Mouse (Mus musculus) myocyte (in vitro differentiated cells): ENCODE data around the gene Macrod2. TPM values are rescaled to one million over a fixed set of nuclear protein-coding genes. Genes with fewer than 3 reads are reported as not detected.
"Not testable (repeated sequence)": the region's sequence is repeated elsewhere in the genome, so short reads cannot be mapped to it uniquely, and the experiment has no call there.

Source experiments
- H3K27me3 ChIP-seq: one replicate; pipeline ENCODE4 v1.6.1; 2011; ENCODE audit not compliant: control insufficient read depth, insufficient read depth, insufficient read length
- H3K36me3 ChIP-seq: one replicate; pipeline ENCODE4 v1.6.1; 2011; ENCODE audit not compliant: control insufficient read depth, insufficient read depth
- H3K4me2 ChIP-seq: one replicate; pipeline ENCODE4 v1.6.1; 2011; ENCODE audit warnings: low read depth, control low read depth
- H3K4me3 ChIP-seq: one replicate; pipeline ENCODE4 v1.5.1; 2011; ENCODE audit warnings: mild to moderate bottlenecking, control low read depth, moderate library complexity
- H3K79me2 ChIP-seq: one replicate; pipeline ENCODE4 v1.6.1; 2011; ENCODE audit not compliant: control insufficient read depth, insufficient read depth
- H3ac ChIP-seq: one replicate; pipeline ENCODE4 v1.6.1; 2011; ENCODE audit not compliant: control insufficient read depth, insufficient read length
- CEBPB ChIP-seq: IDR thresholded peaks from 2 replicates; pipeline ENCODE4 v1.6.1; 2011; ENCODE audit warnings: mild to moderate bottlenecking, moderate library complexity; ENCODE audit not compliant: poor library complexity, insufficient read depth, severe bottlenecking
- E2F4 ChIP-seq: IDR thresholded peaks from one replicate; pipeline ENCODE4 v1.6.1; 2011; ENCODE audit warnings: mild to moderate bottlenecking, control low read depth, moderate library complexity; ENCODE audit not compliant: insufficient read depth
- MAX ChIP-seq: IDR thresholded peaks from one replicate; pipeline ENCODE4 v1.6.1; 2011; ENCODE audit warnings: low read depth, mild to moderate bottlenecking, control low read depth
- MYOD1 ChIP-seq, 3 experiments: IDR thresholded peaks; one replicate each; pipeline ENCODE4 v1.6.1; 2011; ENCODE audit warnings: control low read depth in 2 of 3, low read depth in 2 of 3, mild to moderate bottlenecking in 2 of 3, moderate library complexity in 1 of 3; ENCODE audit not compliant: insufficient read length in 2 of 3, control insufficient read depth in 1 of 3
- MYOG ChIP-seq, 3 experiments: IDR thresholded peaks; one replicate each; pipeline ENCODE4 v1.6.1; 2011; ENCODE audit warnings: control low read depth in 2 of 3, low read depth in 2 of 3, mild to moderate bottlenecking in 2 of 3; ENCODE audit not compliant: insufficient read length in 2 of 3, control insufficient read depth in 1 of 3, insufficient read depth in 1 of 3
- POLR2A ChIP-seq: IDR thresholded peaks from one replicate; pipeline ENCODE4 v1.6.1; 2011; ENCODE audit warnings: low read depth, mild to moderate bottlenecking, control low read depth, moderate library complexity; ENCODE audit not compliant: insufficient read length
- POLR2AphosphoS2 ChIP-seq: IDR thresholded peaks from one replicate; pipeline ENCODE4 v1.6.1; 2011; ENCODE audit warnings: low read depth, control low read depth; ENCODE audit not compliant: insufficient read length
- REST ChIP-seq: IDR thresholded peaks from one replicate; pipeline ENCODE4 v1.6.1; 2011; ENCODE audit warnings: mild to moderate bottlenecking, control low read depth, moderate library complexity; ENCODE audit not compliant: insufficient read depth, insufficient read length
- SRF ChIP-seq: IDR thresholded peaks from one replicate; pipeline ENCODE4 v1.6.1; 2011; ENCODE audit warnings: low read depth; ENCODE audit not compliant: control insufficient read depth, insufficient read length
- TCF12 ChIP-seq: IDR thresholded peaks from one replicate; pipeline ENCODE4 v1.6.1; 2011; ENCODE audit warnings: mild to moderate bottlenecking, control low read depth; ENCODE audit not compliant: poor library complexity, insufficient read depth, severe bottlenecking
- TCF3 ChIP-seq: IDR thresholded peaks from one replicate; pipeline ENCODE4 v1.6.1; 2011; ENCODE audit warnings: low read depth, control low read depth; ENCODE audit not compliant: insufficient read length
- USF1 ChIP-seq: IDR thresholded peaks from one replicate; pipeline ENCODE4 v1.6.1; 2011; ENCODE audit warnings: low read depth, mild to moderate bottlenecking, control low read depth, moderate library complexity
- polyA plus RNA-seq: library from polyadenylated mRNA; unstranded; fragments of >200 nt; fragmentation: generic; extraction: Trizol; gene quantifications from one replicate; pipeline ENCODE4 v1.2.1, GENCODE M21; 2012; ENCODE audit warnings: missing spikeins

Gene Macrod2
- polyA plus RNA-seq, 1 experiment, result 0.96 TPM

- no peaks in the 10 kb centered on the region for H3K36me3 ChIP-seq
- TF ChIP-seq USF1 (no peak), E2F4 (no peak), REST (no peak), MAX (no peak), TCF3 (no peak), POLR2AphosphoS2 (no peak), POLR2A (no peak), TCF12 (no peak), SRF (no peak), MYOG (IDR thresholded peaks at IDR 0.05; ENCODE audit: control insufficient read depth in 1 of 3, insufficient read depth in 1 of 3, insufficient read length in 2 of 3, low read depth in 2 of 3) (no peak), MYOD1 (IDR thresholded peaks at IDR 0.05; ENCODE audit: control insufficient read depth in 1 of 3, insufficient read length in 2 of 3, low read depth in 2 of 3) (no peak), CEBPB (no peak)
- no peak overlapping the region for H3K4me2 ChIP-seq
- H3ac ChIP-seq, result no peak overlapping the region
- no peak overlapping the region for H3K4me3 ChIP-seq
- no peaks in the 10 kb centered on the region for H3K79me2 ChIP-seq
- H3K27me3 ChIP-seq, result no peaks in the 10 kb centered on the region
These were observed 320.7 kb downstream of the Macrod2 start for GRCm38 (mm10) chr2:140715822-140716221.

- Histone ChIP-seq H3ac (no peak overlapping the region), H3K79me2 (no peaks in the 10 kb centered on the region), H3K4me3 (no peak overlapping the region), H3K36me3 (no peaks in the 10 kb centered on the region), H3K4me2 (no peak overlapping the region), H3K27me3 (no peaks in the 10 kb centered on the region)
- TF ChIP-seq USF1 (no peak), E2F4 (no peak), POLR2A (no peak), POLR2AphosphoS2 (no peak), TCF3 (no peak), MYOG (IDR thresholded peaks at IDR 0.05; ENCODE audit: control insufficient read depth in 1 of 3, insufficient read depth in 1 of 3, insufficient read length in 2 of 3, low read depth in 2 of 3) (no peak), MYOD1 (IDR thresholded peaks at IDR 0.05; ENCODE audit: control insufficient read depth in 1 of 3, insufficient read length in 2 of 3, low read depth in 2 of 3) (no peak), REST (no peak), CEBPB (no peak), MAX (no peak), SRF (no peak), TCF12 (no peak)
These were observed 322.3 kb downstream of the Macrod2 start for GRCm38 (mm10) chr2:140717407-140717806.

GRCm38 (mm10) chr2:140732616-140733183, 337.6 kb downstream of the Macrod2 start:
- no peak overlapping the region for H3ac ChIP-seq
- no peak overlapping the region for H3K4me2 ChIP-seq

GRCm38 (mm10) chr2:140740511-140740910, 345.4 kb downstream of the Macrod2 start:
- Histone ChIP-seq H3K4me3 (no peak overlapping the region), H3K4me2 (no peak overlapping the region), H3K79me2 (no peaks in the 10 kb centered on the region), H3ac (no peak overlapping the region), H3K27me3 (no peaks in the 10 kb centered on the region), H3K36me3 (no peaks in the 10 kb centered on the region)
- no peak for TF ChIP-seq POLR2AphosphoS2
- no peak for TF ChIP-seq TCF3
- TF ChIP-seq REST, result no peak
- no peak for TF ChIP-seq E2F4
- TF ChIP-seq MYOG (IDR thresholded peaks at IDR 0.05; ENCODE audit: control insufficient read depth in 1 of 3, insufficient read depth in 1 of 3, insufficient read length in 2 of 3, low read depth in 2 of 3), result no peak
- no peak for TF ChIP-seq CEBPB
- TF ChIP-seq POLR2A, result no peak
- TF ChIP-seq SRF, result no peak
- no peak for TF ChIP-seq TCF12
- no peak for TF ChIP-seq MYOD1 (IDR thresholded peaks at IDR 0.05; ENCODE audit: control insufficient read depth in 1 of 3, insufficient read length in 2 of 3, low read depth in 2 of 3)

More at GRCm38 (mm10) chr2:140732616-140733183, 337.6 kb downstream of the Macrod2 start:
- TF ChIP-seq TCF12, result no peak
- no peak for TF ChIP-seq MYOG (IDR thresholded peaks at IDR 0.05; ENCODE audit: control insufficient read depth in 1 of 3, insufficient read depth in 1 of 3, insufficient read length in 2 of 3, low read depth in 2 of 3)
- no peak for TF ChIP-seq USF1
- TF ChIP-seq E2F4, result no peak
- no peak for TF ChIP-seq SRF
- no peak for TF ChIP-seq POLR2A
- TF ChIP-seq CEBPB, result no peak
- TF ChIP-seq MAX, result no peak
- TF ChIP-seq REST, result no peak
- TF ChIP-seq MYOD1 (IDR thresholded peaks at IDR 0.05; ENCODE audit: control insufficient read depth in 1 of 3, insufficient read length in 2 of 3, low read depth in 2 of 3), result no peak
- no peak for TF ChIP-seq POLR2AphosphoS2
- Histone ChIP-seq H3K79me2 (no peaks in the 10 kb centered on the region), H3K36me3 (no peaks in the 10 kb centered on the region), H3K4me3 (no peak overlapping the region), H3K27me3 (no peaks in the 10 kb centered on the region)

GRCm38 (mm10) chr2:140742954-140743353, 347.8 kb downstream of the Macrod2 start:
- H3K36me3 ChIP-seq, H3K27me3 ChIP-seq, H3K79me2 ChIP-seq, H3K4me2 ChIP-seq, H3K4me3 ChIP-seq, H3ac ChIP-seq: not testable (repeated sequence)
